Mouse (Mus musculus) small intestine, adult 2 months (tissue): ENCODE results near the gene Rhoc.

Source experiments
- CTCF ChIP-seq: fragments of 200-500 bp; IDR thresholded peaks from 2 replicates; pipeline ENCODE4 v1.5.1; 2012; ENCODE audit warnings: low read depth, mild to moderate bottlenecking, control low read depth, inconsistent platforms, low read length, moderate library complexity, mixed read lengths; ENCODE audit not compliant: insufficient replicate concordance, insufficient read length; ENCODE audit errors: extremely low read depth
- POLR2A ChIP-seq: fragments of 200-500 bp; IDR thresholded peaks from 2 replicates; pipeline ENCODE4 v1.6.1; 2012; ENCODE audit warnings: low read depth, mild to moderate bottlenecking, control low read depth, inconsistent platforms, low read length, moderate library complexity

- peak; percentile 98; the same call in 1 of the 2 replicates for TF ChIP-seq CTCF
- no peak for TF ChIP-seq POLR2A
These were observed 8.2 kb upstream of the Rhoc start for GRCm38 (mm10) chr3:104779949-104780348.
